Mouse (Mus musculus) urinary bladder, postnatal 36 days (tissue): Measurements from ENCODE around the gene Ccni.

Source experiments
- DNase-seq, 2 experiments: peaks; one replicate each; pipeline ENCODE4 v3.0.0; 2022; ENCODE audit warnings: low spot score in 2 of 2, mixed read lengths in 1 of 2

The Ccni gene

GRCm38 (mm10) chr5:93136956-93137586 lies 69.2 kb downstream of the Ccni start:
- no peak for DNase-seq

DNA sequence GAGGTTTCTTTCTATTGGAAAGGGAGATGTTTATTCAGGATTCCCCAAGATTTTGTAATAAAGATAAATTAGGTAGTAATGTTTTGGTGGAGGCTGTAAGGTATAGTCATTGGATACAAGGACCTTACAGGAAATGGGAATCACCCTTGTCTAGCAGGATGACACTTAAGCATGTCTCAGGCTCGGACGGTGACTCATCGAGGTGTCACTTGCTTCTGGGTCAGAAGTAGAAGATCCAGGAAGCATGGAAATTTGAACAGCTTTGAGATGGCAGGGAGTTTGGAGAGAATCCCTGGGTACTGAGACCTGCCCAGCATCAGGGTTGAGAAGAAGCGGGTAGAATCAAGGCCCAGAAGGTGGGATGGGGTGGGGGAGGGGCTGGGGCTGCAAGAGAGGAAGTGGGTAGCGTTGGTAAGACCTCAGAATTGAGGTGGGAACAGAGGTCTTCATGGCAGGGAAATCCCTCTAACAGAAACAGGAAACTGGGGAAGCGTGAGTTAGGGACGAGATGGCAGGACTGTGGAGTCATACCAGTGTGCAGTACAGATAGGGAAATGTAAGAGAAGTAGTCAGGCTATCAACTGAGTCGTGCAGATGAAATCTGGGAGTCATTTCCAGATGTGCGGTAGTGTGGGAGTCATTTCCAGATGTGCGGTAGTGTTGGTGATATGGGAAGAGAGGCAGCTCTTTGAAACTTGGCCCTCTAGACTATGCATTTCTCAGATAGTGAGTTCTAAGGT lies 70.8 kb downstream of the Ccni start:
- DNase-seq = no peak

GRCm38 (mm10) chr5:93133445-93134244 lies 72.7 kb downstream of the Ccni start:
- DNase-seq = no peak
